Mouse (Mus musculus) frontal cortex, adult 2 months (tissue): ENCODE measurements around the gene Cep72. TPM values are rescaled to one million over a fixed set of nuclear protein-coding genes. Genes with fewer than 3 reads are reported as not detected.
"Not testable (repeated sequence)": the region's sequence is repeated elsewhere in the genome, so short reads cannot be mapped to it uniquely, and the experiment has no call there.

ENCODE experiments used
- DNase-seq, 2 experiments: peaks; one replicate each; pipeline ENCODE4 v3.0.0; 2022; ENCODE audit warnings: low spot score in 1 of 2; ENCODE audit errors: extremely low spot score in 1 of 2
- polyA plus RNA-seq: library from polyadenylated mRNA; depleted of rRNA; stranded (reverse); fragments of >200 nt; gene quantifications from 2 replicates; pipeline ENCODE4 v1.2.3, GENCODE M21; 2012

Cep72 gene
- polyA plus RNA-seq, 1 experiment, result 1.9 TPM

DNA sequence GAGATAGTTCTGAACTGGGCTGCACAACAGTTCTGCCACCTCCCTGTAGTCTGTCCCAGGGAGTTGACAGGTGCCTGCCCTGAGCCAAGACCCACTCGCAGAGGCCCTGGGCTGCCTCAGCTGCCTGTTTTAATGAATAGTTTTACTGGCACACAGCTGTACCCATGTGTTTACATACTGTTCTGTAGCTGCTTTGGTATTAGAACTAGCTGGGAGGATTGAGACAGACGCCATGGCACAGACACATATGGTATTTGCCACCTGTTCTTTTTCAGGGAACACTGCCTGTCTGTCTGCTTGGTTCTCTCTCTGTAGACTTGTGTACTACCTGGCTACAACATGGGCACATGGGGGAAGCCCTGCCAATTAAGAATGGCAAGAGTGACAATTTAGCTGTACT, 27.3 kb downstream of the Cep72 start:
- DNase-seq, result no peak

- no peak for DNase-seq
These were observed 31.0 kb downstream of the Cep72 start for GRCm38 (mm10) chr13:74031133-74031532.

DNA sequence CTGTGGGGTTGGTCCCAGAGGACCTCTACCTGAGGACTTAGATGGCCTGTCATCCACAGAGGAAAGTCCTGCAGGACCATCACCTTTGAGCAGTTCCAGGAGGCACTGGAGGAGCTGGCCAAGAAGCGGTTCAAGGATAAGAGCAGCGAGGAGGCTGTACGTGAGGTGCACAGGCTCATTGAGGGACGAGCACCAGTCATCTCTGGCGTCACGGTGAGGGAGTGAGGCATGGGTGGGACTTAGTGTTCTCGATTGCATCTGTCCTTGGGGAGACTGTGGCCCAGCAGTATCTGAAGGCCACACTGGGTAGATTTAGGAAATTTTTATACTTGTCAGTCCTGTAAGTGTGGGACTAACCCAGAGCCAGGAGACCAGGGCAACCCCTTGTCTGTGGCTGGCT, 31.4 kb downstream of the Cep72 start:
- DNase-seq, result no peak

DNA sequence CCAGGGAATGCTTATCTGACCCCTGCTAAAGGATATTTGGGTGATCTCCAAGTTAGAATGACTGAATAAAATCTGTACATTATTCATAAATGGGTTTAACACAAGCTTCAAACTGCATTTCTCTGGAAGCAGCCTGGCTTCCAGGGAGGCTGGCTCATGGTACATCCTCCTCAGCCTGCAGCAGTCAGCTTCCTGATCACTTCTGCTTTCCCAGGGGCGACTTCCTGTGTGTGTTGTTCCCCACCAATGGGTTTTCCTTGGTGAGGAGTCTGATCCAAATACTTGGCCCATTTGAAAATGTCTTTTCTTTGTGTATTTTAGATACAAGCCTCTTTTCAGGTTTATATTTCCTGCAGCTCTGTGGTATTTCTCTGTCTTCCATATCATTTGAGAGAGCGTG, 33.1 kb downstream of the Cep72 start:
- no peak for DNase-seq

GRCm38 (mm10) chr13:74028116-74028515, 34.0 kb downstream of the Cep72 start:
- no peak for DNase-seq

DNA sequence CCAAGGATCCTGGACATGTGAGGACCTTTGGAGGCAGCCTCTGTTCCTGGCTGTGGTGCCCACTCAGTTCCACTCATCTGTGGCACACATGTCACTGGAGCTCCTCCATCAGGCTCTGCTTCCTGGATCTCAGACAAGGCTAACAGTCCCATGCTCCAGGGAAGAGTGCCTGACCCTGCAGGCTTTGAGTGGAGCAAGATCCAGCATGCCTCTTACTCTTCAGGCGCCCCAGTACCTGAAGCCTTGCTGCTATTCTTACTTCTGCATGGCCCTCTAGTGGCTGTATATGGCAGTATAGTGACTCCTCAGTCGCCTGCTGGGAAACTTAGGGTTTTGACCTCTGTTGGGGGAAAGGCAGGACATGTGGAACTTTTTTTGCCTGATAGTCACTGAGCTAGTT, 35.9 kb downstream of the Cep72 start:
- DNase-seq, result peak in 1 of 2 experiments; percentile 57

DNA sequence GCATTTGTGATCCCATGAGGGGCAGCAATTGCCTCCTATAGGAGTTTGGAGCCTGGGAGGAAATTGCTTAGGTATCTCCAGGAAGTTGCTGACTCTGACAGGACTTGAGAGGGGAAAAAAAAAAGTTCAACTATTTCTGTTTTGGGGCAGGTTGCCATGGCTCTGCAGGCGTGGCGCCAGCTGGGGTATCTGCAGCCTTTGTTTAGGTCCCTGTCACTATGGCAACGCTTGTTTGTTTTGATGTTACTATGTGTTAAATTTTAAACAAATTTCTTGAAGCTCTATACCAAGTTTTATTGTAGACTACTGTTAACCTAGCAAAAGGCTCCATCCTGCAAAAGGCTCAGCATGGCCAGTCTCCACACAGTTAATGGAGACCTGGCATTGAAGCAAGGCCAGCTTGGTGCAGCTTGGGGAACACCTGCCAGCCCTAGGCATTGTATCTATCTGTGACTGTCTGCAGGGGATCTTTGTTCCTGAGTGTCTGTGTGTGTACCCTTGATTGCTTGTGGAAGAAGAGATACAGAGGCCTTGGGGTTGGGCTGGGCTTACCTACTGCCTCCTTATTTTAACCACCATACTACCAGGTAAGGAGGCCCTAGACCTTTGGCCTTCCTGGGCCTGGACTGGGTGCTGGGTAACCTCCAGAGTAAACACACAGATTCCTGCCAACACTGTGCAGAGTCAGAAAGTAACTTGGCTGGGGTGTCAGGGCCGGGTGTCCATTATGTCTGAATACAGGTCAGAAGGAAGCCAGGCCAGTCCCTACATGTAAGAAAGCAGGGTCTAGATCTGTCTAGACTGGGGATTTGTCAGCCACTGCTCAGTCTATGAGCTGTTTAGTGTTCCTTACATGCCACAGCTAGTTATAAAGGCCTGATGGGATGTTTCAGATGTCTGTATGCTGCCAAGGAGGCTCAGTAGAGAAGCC, 36.7 kb downstream of the Cep72 start:
- no peak for DNase-seq

DNA sequence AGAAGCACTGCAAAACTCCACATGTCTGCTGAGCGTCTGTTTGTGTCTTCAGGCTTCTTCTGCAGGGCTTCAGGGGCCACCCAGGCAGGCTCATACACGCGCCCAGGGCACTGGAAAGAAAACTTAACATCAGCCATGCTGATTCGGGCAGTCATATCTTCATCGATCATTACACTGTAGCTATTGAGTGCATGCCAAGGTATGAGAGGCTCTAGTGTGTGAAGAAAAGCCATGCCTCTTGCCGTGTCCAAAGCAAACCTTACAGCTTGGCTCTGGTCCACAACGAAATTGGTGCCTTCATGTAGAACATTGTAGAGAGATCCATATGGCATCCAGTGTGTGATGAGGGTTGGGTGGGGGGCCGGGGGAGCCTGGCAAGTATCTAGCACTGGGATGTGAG, 43.1 kb downstream of the Cep72 start:
- DNase-seq, result not testable (repeated sequence)

DNA sequence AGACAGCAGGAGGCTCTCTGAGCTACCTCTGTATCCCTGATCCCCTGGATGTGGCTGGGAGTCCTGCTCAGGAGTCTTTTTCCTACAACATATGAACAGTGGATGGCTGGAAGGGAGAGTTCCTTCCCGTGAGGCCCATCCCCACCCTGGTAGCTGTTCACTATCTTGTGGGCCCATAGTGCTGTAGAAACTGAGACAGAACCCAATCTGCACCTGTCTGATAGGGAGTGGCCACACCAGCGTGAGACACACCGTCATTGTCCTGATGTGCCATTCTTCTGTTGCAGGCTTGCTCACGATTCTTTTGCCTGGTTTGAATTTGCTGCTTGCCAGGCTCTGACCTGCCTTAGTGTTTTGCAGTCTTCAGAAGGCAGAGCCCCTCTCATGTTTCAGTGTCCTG, 44.7 kb downstream of the Cep72 start:
- DNase-seq, result no peak

DNA sequence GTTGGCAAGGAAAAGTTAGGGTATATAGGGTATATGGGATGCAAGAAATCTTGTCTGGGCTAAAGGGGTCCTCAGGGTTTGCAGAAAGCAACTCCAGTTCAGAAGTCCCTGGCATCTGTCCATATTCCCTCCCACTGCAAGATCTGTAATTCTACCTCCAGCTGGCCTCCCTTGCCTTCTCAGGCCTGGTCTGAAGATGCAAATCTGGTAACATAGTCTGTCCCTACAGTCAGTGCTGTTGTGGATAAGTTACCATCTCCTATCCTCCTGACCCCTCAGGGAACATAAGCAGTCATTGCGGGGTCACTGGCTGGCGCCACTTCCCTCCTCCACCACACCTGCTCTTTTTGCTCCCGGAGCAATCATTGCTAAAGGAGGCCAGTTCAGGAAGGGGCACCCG, 46.2 kb downstream of the Cep72 start:
- no peak for DNase-seq

DNA sequence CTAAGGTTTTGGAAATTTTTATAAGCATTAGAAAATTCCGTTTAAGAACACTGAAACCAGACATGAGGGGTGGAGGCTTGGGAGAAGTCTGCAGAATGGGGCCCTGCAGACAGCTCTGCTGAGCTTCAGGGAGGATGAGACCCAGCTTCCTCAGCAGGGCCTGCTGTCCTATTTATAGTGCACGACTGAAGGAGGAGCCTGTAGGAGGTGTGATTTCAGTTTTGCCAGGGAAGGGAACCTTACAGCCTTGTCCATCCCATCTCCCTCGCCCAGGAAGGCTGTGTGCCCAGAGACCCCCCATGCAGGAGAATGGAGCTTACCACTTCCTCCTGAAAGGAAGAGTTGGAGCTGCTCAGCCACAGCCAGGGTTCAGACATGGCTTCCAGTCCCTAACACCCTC, 51.4 kb downstream of the Cep72 start:
- peak; percentile 41 to 76 for DNase-seq

GRCm38 (mm10) chr13:74009791-74010614, 52.1 kb downstream of the Cep72 start:
- DNase-seq, result peak; percentile 73 to 90

DNA sequence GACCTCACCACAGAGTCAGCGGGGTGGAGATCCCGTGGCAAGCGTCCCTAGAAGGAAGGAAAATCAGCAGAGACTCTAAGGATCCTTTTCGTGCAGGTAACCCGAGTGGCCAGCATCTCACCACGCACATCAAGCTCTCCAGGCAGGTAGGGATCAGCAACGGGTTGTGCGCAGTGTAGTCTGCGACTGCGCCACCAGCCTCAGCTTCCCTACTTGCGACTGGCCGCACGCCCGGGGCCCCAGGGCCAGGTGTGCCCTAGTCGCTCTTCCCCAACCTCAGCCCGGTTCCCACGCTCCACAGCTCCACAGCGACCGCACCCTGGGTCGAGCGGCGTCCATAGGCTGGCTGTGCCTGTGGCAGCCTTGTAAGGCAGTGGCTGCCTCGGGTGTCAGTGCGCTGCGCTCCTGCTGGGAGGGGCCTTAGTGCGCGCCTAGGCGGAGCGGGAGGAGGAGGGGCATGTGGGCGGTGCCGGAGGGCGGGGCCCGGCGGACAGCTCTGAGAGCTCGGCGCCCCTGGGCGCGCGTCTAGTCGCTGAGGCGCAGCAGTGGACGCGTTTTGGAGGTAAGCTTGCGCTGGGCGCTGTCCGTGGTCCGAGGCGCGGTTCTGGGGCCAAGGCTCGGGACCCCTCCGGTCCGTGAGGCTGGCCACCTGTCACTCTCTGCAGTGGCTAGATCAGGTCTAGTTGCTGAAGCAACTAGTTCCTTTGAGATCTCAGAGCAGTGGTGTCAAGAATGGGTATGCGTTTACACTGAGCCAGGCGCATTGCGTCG, 53.0 kb downstream of the Cep72 start, which contains the start of gene Tppp:
Gene Tppp (plus strand): TSS at position 460 of the 771 bp plus-strand sequence.
- peak; percentile 87 to 95 for DNase-seq

- DNase-seq, result not testable (repeated sequence)
These were observed 53.9 kb downstream of the Cep72 start for GRCm38 (mm10) chr13:74008216-74008615.

- not testable (repeated sequence) for DNase-seq
These were observed 55.2 kb downstream of the Cep72 start for GRCm38 (mm10) chr13:74006881-74007280.

GRCm38 (mm10) chr13:74001492-74001891, 60.6 kb downstream of the Cep72 start:
- DNase-seq, result no peak

DNA sequence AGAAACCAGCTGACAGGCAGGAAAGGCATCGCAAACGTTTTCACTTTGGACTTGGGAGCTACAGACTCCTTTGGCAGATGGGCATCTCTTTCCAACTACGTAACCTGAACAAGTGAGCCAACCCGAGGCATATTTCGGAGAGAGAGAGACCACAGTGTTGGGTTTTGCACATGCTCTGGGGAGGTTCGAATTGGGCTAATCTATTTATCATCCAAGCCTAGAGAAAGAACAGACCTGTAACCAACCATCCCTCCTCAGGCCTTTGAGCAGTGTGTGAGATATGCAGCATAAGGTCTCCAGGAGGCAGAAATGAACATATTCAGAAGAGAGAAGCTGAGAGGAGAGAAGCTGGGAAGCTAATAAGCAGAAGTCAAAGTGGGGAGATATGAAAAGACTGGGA, 61.1 kb downstream of the Cep72 start:
- no peak for DNase-seq

- no peak for DNase-seq
These were observed 61.6 kb downstream of the Cep72 start for GRCm38 (mm10) chr13:74000519-74000918.

GRCm38 (mm10) chr13:73996456-73996855, 65.6 kb downstream of the Cep72 start:
- no peak for DNase-seq

DNA sequence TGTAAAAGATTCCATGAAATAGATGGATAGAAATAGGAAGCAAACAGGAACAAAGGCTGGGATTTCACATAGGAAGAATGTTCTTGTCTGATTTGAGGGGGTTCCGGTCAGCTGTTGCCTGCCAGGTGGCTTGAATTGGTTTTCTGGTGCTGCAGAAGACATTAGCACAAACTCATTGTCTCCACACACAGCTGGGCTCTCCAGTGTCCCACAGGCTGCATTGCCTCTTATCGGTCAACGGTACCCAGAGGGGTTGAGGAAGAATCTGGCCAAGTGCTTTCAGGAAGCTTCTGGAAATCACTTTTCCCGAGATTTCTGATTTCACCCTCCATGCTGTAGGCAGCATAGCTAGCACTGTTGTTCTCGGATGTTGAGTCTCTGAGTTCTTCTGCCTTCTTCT, 70.8 kb downstream of the Cep72 start:
- DNase-seq, result no peak

DNA sequence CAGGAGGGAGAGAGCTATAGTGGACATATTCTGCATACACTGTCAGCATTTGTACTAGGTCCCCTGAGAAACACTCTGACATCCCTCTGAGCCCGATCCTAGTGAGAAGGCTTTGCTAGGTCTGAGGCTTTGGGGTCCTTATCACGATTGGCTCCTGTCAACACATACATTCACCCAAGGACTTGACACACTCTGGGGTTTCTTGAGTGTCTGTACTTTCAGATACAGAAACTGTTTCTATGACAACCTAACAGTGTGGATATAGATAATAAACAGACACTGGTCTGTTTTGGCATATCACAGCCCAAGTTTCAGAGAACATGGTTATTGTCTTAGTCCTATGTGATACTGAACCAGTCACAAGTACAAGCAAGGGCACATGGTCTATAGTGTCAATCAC, 71.3 kb downstream of the Cep72 start:
- DNase-seq, result no peak
